Mouse (Mus musculus) MEL (cell line): ENCODE measurements around the gene Cdc42. TPM values are rescaled to one million over a fixed set of nuclear protein-coding genes. Genes with fewer than 3 reads are reported as not detected.

Experiments used
- DNase-seq: peaks from one replicate; pipeline ENCODE4 v3.0.0; 2011; ENCODE audit warnings: low read depth, low spot score
- H3K27ac ChIP-seq: 2 replicates; pipeline ENCODE4 v1.5.1; 2012; ENCODE audit warnings: low read depth, mild to moderate bottlenecking, control low read depth, low read length, moderate library complexity; ENCODE audit not compliant: control insufficient read depth
- H3K27me3 ChIP-seq, 2 experiments: fragments of 150-350 bp in 1 of 2; sonication (generic) in 1 of 2; 2 replicates each; pipeline ENCODE4 v1.6.1; 2012; ENCODE audit warnings: low read length in 2 of 2, mild to moderate bottlenecking in 2 of 2, improper control_type of control experiment in 1 of 2, moderate library complexity in 1 of 2; ENCODE audit not compliant: insufficient read depth in 2 of 2, control insufficient read depth in 1 of 2
- H3K36me3 ChIP-seq, 2 experiments: 2 replicates each; pipeline ENCODE4 v1.6.1; 2012 to 2014; ENCODE audit warnings: low read length in 2 of 2, improper control_type of control experiment in 1 of 2, inconsistent platforms in 1 of 2, mild to moderate bottlenecking in 1 of 2; ENCODE audit not compliant: insufficient read depth in 2 of 2, control insufficient read depth in 1 of 2
- H3K4me1 ChIP-seq, 2 experiments: fragments of 150-350 bp in 1 of 2; sonication (generic) in 1 of 2; 2 replicates each; pipeline ENCODE4 v1.6.1; 2012; ENCODE audit warnings: low read length in 2 of 2, improper control_type of control experiment in 1 of 2, mild to moderate bottlenecking in 1 of 2; ENCODE audit not compliant: insufficient read depth in 2 of 2, control insufficient read depth in 1 of 2
- H3K4me3 ChIP-seq, 2 experiments: fragments of 150-350 bp in 1 of 2; sonication (generic) in 1 of 2; 2 replicates each; pipeline ENCODE4 v1.5.1; 2012; ENCODE audit warnings: low read depth in 2 of 2, low read length in 2 of 2, mild to moderate bottlenecking in 2 of 2, moderate library complexity in 2 of 2, control low read depth in 1 of 2, improper control_type of control experiment in 1 of 2; ENCODE audit not compliant: control insufficient read depth in 1 of 2, insufficient read depth in 1 of 2
- H3K79me2 ChIP-seq: 2 replicates; pipeline ENCODE4 v1.6.1; 2012; ENCODE audit warnings: mild to moderate bottlenecking, low read length, moderate library complexity; ENCODE audit not compliant: control insufficient read depth, poor library complexity, insufficient read depth
- H3K9ac ChIP-seq: 2 replicates; pipeline ENCODE4 v1.6.1; 2012; ENCODE audit warnings: low read depth, mild to moderate bottlenecking, control low read depth, low read length, moderate library complexity; ENCODE audit not compliant: control insufficient read depth, poor library complexity, severe bottlenecking
- H3K9me3 ChIP-seq: fragments of 150-350 bp; sonication (generic); replicated peaks from 2 replicates; pipeline ENCODE4 v1.6.1; 2012; ENCODE audit warnings: mild to moderate bottlenecking, low read length, improper control_type of control experiment, moderate library complexity; ENCODE audit not compliant: insufficient read depth
- CHD1 ChIP-seq: IDR thresholded peaks from 2 replicates; pipeline ENCODE4 v1.6.1; 2012; ENCODE audit warnings: low read depth, mild to moderate bottlenecking, inconsistent platforms, low read length, improper control_type of control experiment
- CTCF ChIP-seq, 3 experiments: IDR thresholded peaks in 2 of 3; conservative IDR thresholded peaks in 1 of 3; 2 replicates each; pipeline ENCODE4 v1.5.1; 2011 to 2012; ENCODE audit warnings: low read length in 3 of 3, low read depth in 2 of 3, mild to moderate bottlenecking in 2 of 3, improper control_type of control experiment in 1 of 3, inconsistent platforms in 1 of 3, mixed read lengths in 1 of 3, moderate library complexity in 1 of 3; ENCODE audit not compliant: control insufficient read depth in 1 of 3, insufficient read depth in 1 of 3, poor library complexity in 1 of 3, severe bottlenecking in 1 of 3
- GABPA ChIP-seq: IDR thresholded peaks from 2 replicates; pipeline ENCODE4 v1.6.1; 2012; ENCODE audit warnings: low read depth, mild to moderate bottlenecking, inconsistent platforms, low read length, improper control_type of control experiment, moderate library complexity
- GATA1 ChIP-seq: IDR thresholded peaks from 2 replicates; pipeline ENCODE4 v1.6.1; 2011; ENCODE audit warnings: low read depth, low read length, improper control_type of control experiment
- HCFC1 ChIP-seq: IDR thresholded peaks from 2 replicates; pipeline ENCODE4 v1.6.1; 2012; ENCODE audit warnings: low read depth, mild to moderate bottlenecking, inconsistent platforms, low read length, improper control_type of control experiment, moderate library complexity
- JUND ChIP-seq: IDR thresholded peaks from 2 replicates; pipeline ENCODE4 v1.6.1; 2011; ENCODE audit warnings: low read depth, mild to moderate bottlenecking, improper control_type of control experiment, low read length
- KAT2A ChIP-seq: conservative IDR thresholded peaks from 2 replicates; pipeline ENCODE4 v1.6.1; 2012; ENCODE audit warnings: low read depth, low read length, improper control_type of control experiment, inconsistent platforms
- MAFK ChIP-seq: IDR thresholded peaks from 2 replicates; pipeline ENCODE4 v1.6.1; 2011; ENCODE audit warnings: low read depth, mild to moderate bottlenecking, low read length, improper control_type of control experiment, borderline replicate concordance
- MAX ChIP-seq: IDR thresholded peaks from 2 replicates; pipeline ENCODE4 v1.6.1; 2011; ENCODE audit warnings: low read length, improper control_type of control experiment
- MYB ChIP-seq: IDR thresholded peaks from 2 replicates; pipeline ENCODE4 v1.6.1; 2011; ENCODE audit warnings: mild to moderate bottlenecking, low read depth, low read length, improper control_type of control experiment
- MYC ChIP-seq: IDR thresholded peaks from 2 replicates; pipeline ENCODE4 v1.6.1; 2011; ENCODE audit warnings: low read depth, mild to moderate bottlenecking, low read length, improper control_type of control experiment, moderate library complexity
- NELFE ChIP-seq: IDR thresholded peaks from 2 replicates; pipeline ENCODE4 v1.6.1; 2011; ENCODE audit warnings: low read depth, low read length, improper control_type of control experiment
- POLR2AphosphoS2 ChIP-seq: IDR thresholded peaks from 2 replicates; pipeline ENCODE4 v1.6.1; 2011; ENCODE audit warnings: low read length, improper control_type of control experiment
- POLR2AphosphoS5 ChIP-seq: IDR thresholded peaks from 2 replicates; pipeline ENCODE4 v1.6.1; 2012; ENCODE audit warnings: low read depth, borderline replicate concordance, mild to moderate bottlenecking, inconsistent platforms, low read length, moderate library complexity, mixed read lengths
- RAD21 ChIP-seq: IDR thresholded peaks from 2 replicates; pipeline ENCODE4 v1.6.1; 2011; ENCODE audit warnings: mild to moderate bottlenecking, low read depth, low read length, improper control_type of control experiment
- SIN3A ChIP-seq: IDR thresholded peaks from 2 replicates; pipeline ENCODE4 v1.6.1; 2012; ENCODE audit warnings: low read length, improper control_type of control experiment, inconsistent platforms
- SMC3 ChIP-seq: IDR thresholded peaks from 2 replicates; pipeline ENCODE4 v1.6.1; 2011; ENCODE audit warnings: low read depth, low read length, improper control_type of control experiment
- TAL1 ChIP-seq: IDR thresholded peaks from 2 replicates; pipeline ENCODE4 v1.6.1; 2012; ENCODE audit warnings: mild to moderate bottlenecking, inconsistent platforms, low read length, moderate library complexity, mixed read lengths
- TCF12 ChIP-seq: IDR thresholded peaks from 2 replicates; pipeline ENCODE4 v1.6.1; 2014; ENCODE audit warnings: low read depth, mild to moderate bottlenecking, inconsistent platforms, low read length, improper control_type of control experiment, moderate library complexity
- USF2 ChIP-seq, 2 experiments: IDR thresholded peaks; 2 replicates each; pipeline ENCODE4 v1.6.1; 2011 to 2012; ENCODE audit warnings: improper control_type of control experiment in 2 of 2, low read length in 2 of 2, borderline replicate concordance in 1 of 2, inconsistent platforms in 1 of 2, low read depth in 1 of 2, mild to moderate bottlenecking in 1 of 2; ENCODE audit not compliant: insufficient read depth in 1 of 2
- ZC3H11A ChIP-seq: IDR thresholded peaks from 2 replicates; pipeline ENCODE4 v1.6.1; 2012; ENCODE audit warnings: low read depth, mild to moderate bottlenecking, inconsistent platforms, low read length, improper control_type of control experiment
- ZKSCAN1 ChIP-seq: IDR thresholded peaks from 2 replicates; pipeline ENCODE4 v1.6.1; 2012; ENCODE audit warnings: low read depth, mild to moderate bottlenecking, inconsistent platforms, low read length, improper control_type of control experiment, moderate library complexity
- ZMIZ1 ChIP-seq: IDR thresholded peaks from 2 replicates; pipeline ENCODE4 v1.6.1; 2012; ENCODE audit warnings: low read depth, mild to moderate bottlenecking, inconsistent platforms, low read length, improper control_type of control experiment, moderate library complexity
- ZNF384 ChIP-seq: IDR thresholded peaks from 2 replicates; pipeline ENCODE4 v1.6.1; 2012; ENCODE audit warnings: low read depth, mild to moderate bottlenecking, inconsistent platforms, low read length, improper control_type of control experiment
- polyA plus RNA-seq, 2 experiments: library from polyadenylated mRNA; stranded (reverse) in 1 of 2; unstranded in 1 of 2; fragments of >175 nt in 1 of 2; fragments of >200 nt in 1 of 2; gene quantifications; 2 replicates each; pipeline versions ENCODE4 v1.2.1 to v1.2.4; 2012; ENCODE audit warnings: low replicate concordance in 2 of 2, low read depth in 1 of 2; ENCODE audit not compliant: insufficient read length in 2 of 2, insufficient read depth in 1 of 2, missing spikeins in 1 of 2
- total RNA-seq: library from RNA; depleted of rRNA; stranded (reverse); fragments of 300-350 nt; gene quantifications from 2 replicates; pipeline ENCODE4 v1.2.3, GENCODE M21; 2012

Gene Cdc42
- total and polyA plus RNA-seq, 3 experiments = 117 to 203 (median 174) TPM

- H3K79me2 ChIP-seq = no peaks in the 10 kb centered on the region
- no peaks in the 10 kb centered on the region for H3K36me3 ChIP-seq
- H3K9me3 ChIP-seq = no peaks in the 10 kb centered on the region
- H3K9ac ChIP-seq = no peak overlapping the region
- no peaks in the 10 kb centered on the region for H3K27me3 ChIP-seq
- no peaks in the 10 kb centered on the region for H3K4me1 ChIP-seq
- no peak overlapping the region for H3K4me3 ChIP-seq
- no peak overlapping the region for H3K27ac ChIP-seq
- no peak for DNase-seq
- TF ChIP-seq GATA1 (no peak), POLR2AphosphoS5 (no peak), JUND (no peak), RAD21 (no peak), TAL1 (no peak), ZC3H11A (no peak), GABPA (no peak), MYB (no peak), TCF12 (no peak), KAT2A (no peak), SIN3A (no peak)
These were observed 39.4 kb upstream of the Cdc42 start for GRCm38 (mm10) chr4:137396641-137397525.

GRCm38 (mm10) chr4:137393378-137394135 lies 36.0 kb upstream of the Cdc42 start:
- DNase-seq = no peak
- no peaks in the 10 kb centered on the region for H3K4me1 ChIP-seq
- no peak overlapping the region for H3K9ac ChIP-seq
- no peaks in the 10 kb centered on the region for H3K36me3 ChIP-seq
- no peaks in the 10 kb centered on the region for H3K9me3 ChIP-seq
- TF ChIP-seq KAT2A (no peak), MAX (no peak), MAFK (no peak), NELFE (no peak), USF2 (IDR thresholded peaks at IDR 0.05; ENCODE audit: borderline replicate concordance in 1 of 2, insufficient read depth in 1 of 2, low read depth in 1 of 2, low read length in 2 of 2) (no peak), MYC (no peak), ZMIZ1 (no peak), ZNF384 (no peak), TAL1 (no peak), POLR2AphosphoS5 (no peak), GABPA (no peak), GATA1 (no peak), ZKSCAN1 (no peak), RAD21 (no peak), CHD1 (no peak), HCFC1 (no peak), SMC3 (no peak), CTCF (IDR thresholded peaks at IDR 0.05 in 2 of 3, conservative IDR thresholded peaks at IDR 0.05 in 1 of 3; ENCODE audit: control insufficient read depth in 1 of 3, insufficient read depth in 1 of 3, low read depth in 2 of 3, low read length in 3 of 3, poor library complexity in 1 of 3, severe bottlenecking in 1 of 3) (no peak), POLR2AphosphoS2 (no peak)
- H3K79me2 ChIP-seq = no peaks in the 10 kb centered on the region; the same call in 1 of the 2 replicates
- no peaks in the 10 kb centered on the region for H3K27me3 ChIP-seq
- no peak overlapping the region for H3K27ac ChIP-seq
- no peak overlapping the region for H3K4me3 ChIP-seq
